Mouse (Mus musculus) midbrain, embryonic 11.5 days (tissue): Measurements from ENCODE around the gene Arpp21. TPM values are rescaled to one million over a fixed set of nuclear protein-coding genes. Genes with fewer than 3 reads are reported as not detected.

Source experiments
- ATAC-seq: fragments of 200-750 bp; cut with Nextera tagmentation; 2 replicates; pipeline ENCODE4 v1.8.0; 2017; ENCODE audit warnings: moderate TSS enrichment, moderate library complexity; ENCODE audit not compliant: low FRiP score
- DNase-seq: peaks from one replicate; pipeline ENCODE4 v3.0.0; 2015; ENCODE audit warnings: low spot score; ENCODE audit errors: missing footprints
- H3K27ac ChIP-seq: fragments of 300-500 bp; sonication (generic); 2 replicates; pipeline ENCODE4 v1.5.1; 2014; ENCODE audit warnings: low read depth, low read length
- H3K27me3 ChIP-seq: fragments of 300-500 bp; sonication (generic); 2 replicates; pipeline ENCODE4 v1.6.1; 2014; ENCODE audit warnings: mild to moderate bottlenecking, low read length, moderate library complexity, mixed read lengths; ENCODE audit not compliant: control insufficient read depth, insufficient read depth
- H3K36me3 ChIP-seq: fragments of 300-500 bp; sonication (generic); 2 replicates; pipeline ENCODE4 v1.6.1; 2014; ENCODE audit warnings: mild to moderate bottlenecking, low read length, moderate library complexity, mixed read lengths; ENCODE audit not compliant: control insufficient read depth, insufficient read depth
- H3K4me1 ChIP-seq: fragments of 300-500 bp; sonication (generic); 2 replicates; pipeline ENCODE4 v1.6.1; 2014; ENCODE audit warnings: low read length; ENCODE audit not compliant: control insufficient read depth, insufficient read depth
- H3K4me2 ChIP-seq: fragments of 300-500 bp; sonication (generic); 2 replicates; pipeline ENCODE4 v1.6.1; 2014; ENCODE audit warnings: mild to moderate bottlenecking, moderate library complexity
- H3K4me3 ChIP-seq: fragments of 300-500 bp; sonication (generic); 2 replicates; pipeline ENCODE4 v1.5.1; 2014; ENCODE audit warnings: low read depth, low read length
- H3K9ac ChIP-seq: fragments of 300-500 bp; sonication (generic); 2 replicates; pipeline ENCODE4 v1.6.1; 2014; ENCODE audit warnings: low read length
- H3K9me3 ChIP-seq: fragments of 300-500 bp; sonication (generic); 2 replicates; pipeline ENCODE4 v1.6.1; 2016; ENCODE audit warnings: low read length; ENCODE audit not compliant: control insufficient read depth
- WGBS: fragments of 180-500 bp; shearing (Covaris S2); extraction: QIAGEN DNeasy Blood & Tissue Kit; methylation state at CpG from one replicate; pipeline ENCODE4 v1.1.7; 2014; 5-methylcytosine and 5-hydroxymethylcytosine counted together
- polyA plus RNA-seq: library from polyadenylated mRNA; unstranded; fragments of >200 nt; fragmentation: Nextera tagmentation; extraction: Ambion mirVana; gene quantifications from 2 replicates; pipeline ENCODE4 v1.2.1, GENCODE M21; 2014

Gene Arpp21
- polyA plus RNA-seq, 1 experiment from 2014 or later: 2.4 TPM

DNA sequence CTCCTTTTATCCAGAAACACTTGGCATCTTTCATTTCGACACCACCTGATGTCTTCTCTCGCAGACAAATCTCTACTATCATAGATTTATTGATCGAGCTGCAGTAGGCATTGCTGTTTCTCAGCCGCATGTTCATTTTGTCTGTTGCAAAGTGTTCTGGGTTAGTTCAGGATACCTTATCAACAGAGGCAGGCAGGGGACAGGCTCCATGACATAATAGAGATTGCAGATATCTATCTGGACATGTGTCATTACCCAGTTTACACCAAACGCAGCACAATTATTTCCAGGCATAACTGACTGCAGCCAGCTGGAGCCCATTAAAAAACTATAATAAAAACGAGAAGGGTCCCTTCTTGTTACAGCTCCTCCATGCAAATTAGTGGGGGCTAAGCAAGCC lies 59.4 kb downstream of the Arpp21 start:
- WGBS: 81% methylated on average over 6 of the region's 6 CpGs

DNA sequence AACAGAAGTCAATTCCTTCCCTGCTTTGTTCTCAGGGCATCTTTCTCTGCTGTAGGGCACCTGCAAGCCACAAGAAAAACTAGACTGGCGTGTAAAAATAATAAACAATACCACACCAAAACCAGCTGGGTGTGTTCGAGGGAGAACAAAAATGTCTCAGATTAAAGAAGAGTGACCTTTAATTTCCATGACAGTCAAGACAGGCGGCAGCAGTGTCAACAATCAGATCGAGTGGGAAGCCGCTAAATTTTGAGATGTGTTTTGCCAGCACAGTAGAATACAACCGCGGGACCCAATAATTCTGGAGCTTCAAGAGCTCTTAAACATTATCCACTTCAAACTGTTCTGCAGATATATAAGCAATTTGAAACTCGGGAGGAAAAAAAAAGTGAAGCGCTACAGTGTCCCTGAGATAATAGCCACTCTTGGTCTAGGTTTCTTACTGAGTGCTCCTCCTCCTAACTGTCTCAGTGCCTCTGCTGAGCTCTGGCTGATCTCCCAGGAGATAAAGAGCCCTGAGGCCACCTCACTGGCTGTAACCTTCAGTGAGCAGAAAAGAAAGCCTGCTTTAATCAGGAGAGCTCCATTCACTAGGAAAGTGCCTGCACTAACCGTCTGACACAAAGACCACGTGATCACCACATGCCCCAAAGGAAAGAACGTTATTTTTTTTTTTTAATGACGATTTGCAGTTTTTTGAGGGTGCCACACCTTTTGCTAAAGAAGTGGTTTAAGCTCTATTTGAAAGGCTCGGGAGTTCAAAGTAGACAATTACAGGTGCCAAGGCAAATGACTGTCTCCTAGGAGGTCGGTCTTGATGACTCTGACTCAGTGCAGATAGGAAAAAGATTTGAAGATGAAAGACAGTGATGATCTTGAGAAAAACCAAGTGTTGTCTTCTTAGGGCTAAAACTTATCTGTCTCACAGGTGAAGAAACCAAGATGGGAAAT lies 61.1 kb downstream of the Arpp21 start:
- Histone ChIP-seq H3K4me2 (peak overlapping the region; percentile 22), H3K9ac (no peak overlapping the region; the same call in 1 of the 2 replicates), H3K27ac (no peak overlapping the region), H3K36me3 (no peaks in the 10 kb centered on the region), H3K4me3 (no peak overlapping the region), H3K27me3 (no peaks in the 10 kb centered on the region), H3K9me3 (no peaks in the 10 kb centered on the region), H3K4me1 (peaks cover 8% of the 10 kb centered on the region)
- 19% methylated on average over 15 of the region's 15 CpGs for WGBS
- DNase-seq (peak; percentile 88), ATAC-seq (peak; percentile 74)

More for the DNA sequence above, 59.4 kb downstream of the Arpp21 start:
- ATAC-seq (0 out of 2 replicates have a peak, but pooled peaks have one; percentile 25), DNase-seq (no peak)
- no peak overlapping the region for H3K4me3 ChIP-seq
- no peaks in the 10 kb centered on the region for H3K9me3 ChIP-seq
- no peak overlapping the region for H3K4me2 ChIP-seq
- H3K4me1 ChIP-seq: peaks cover 8% of the 10 kb centered on the region
- H3K36me3 ChIP-seq: no peaks in the 10 kb centered on the region
- H3K27ac ChIP-seq: no peak overlapping the region
- H3K27me3 ChIP-seq: no peaks in the 10 kb centered on the region
- H3K9ac ChIP-seq: no peak overlapping the region

DNA sequence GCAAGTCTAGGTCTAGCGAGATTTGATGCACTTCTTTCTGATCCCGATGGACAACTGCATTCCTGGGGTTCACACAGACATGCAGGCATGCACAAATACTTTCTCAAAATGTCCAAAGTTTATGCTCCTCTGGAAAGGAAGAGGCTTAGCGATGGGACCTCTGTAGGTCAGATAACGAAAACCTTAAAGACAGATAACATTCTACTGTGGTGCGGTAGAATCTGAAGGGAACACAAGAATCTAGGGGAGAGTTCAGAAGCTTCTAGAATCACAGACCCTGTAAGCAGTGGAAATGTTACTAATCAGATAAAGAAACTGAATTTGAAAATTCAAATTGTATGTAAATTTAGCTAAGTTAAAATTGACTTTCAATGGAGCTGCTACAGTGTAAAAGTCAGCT lies 62.0 kb downstream of the Arpp21 start:
- Histone ChIP-seq H3K4me1 (peaks cover 8% of the 10 kb centered on the region), H3K27me3 (no peaks in the 10 kb centered on the region), H3K4me3 (no peak overlapping the region), H3K36me3 (no peaks in the 10 kb centered on the region), H3K9me3 (no peaks in the 10 kb centered on the region), H3K9ac (no peak overlapping the region), H3K27ac (no peak overlapping the region), H3K4me2 (no peak overlapping the region)
- no peak for ATAC-seq
- 92% methylated on average over 5 of the region's 5 CpGs for WGBS
- no peak for DNase-seq

DNA sequence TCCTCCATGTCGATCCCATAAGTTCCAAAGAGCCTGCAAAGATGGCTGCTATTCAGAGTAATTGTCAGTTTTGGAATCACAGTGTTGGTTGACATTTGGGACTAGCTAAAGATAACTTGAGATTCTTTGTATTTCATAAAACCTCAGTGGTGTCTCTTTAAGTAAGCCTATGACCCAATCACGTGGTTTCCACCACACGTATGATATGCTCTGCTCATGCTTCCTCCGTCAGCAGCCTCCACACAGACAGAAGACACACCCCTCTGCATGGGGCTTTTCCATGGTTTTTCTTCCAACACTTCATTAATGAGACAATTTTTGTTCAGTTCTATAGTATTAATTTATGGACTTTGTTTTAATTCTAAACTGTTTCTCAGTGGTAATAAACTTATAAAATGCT lies 71.1 kb downstream of the Arpp21 start:
- Histone ChIP-seq H3K9me3 (no peaks in the 10 kb centered on the region), H3K4me2 (no peak overlapping the region), H3K36me3 (no peaks in the 10 kb centered on the region), H3K27me3 (no peaks in the 10 kb centered on the region), H3K27ac (no peak overlapping the region), H3K4me3 (no peak overlapping the region), H3K4me1 (no peaks in the 10 kb centered on the region), H3K9ac (no peak overlapping the region)
- no peak for DNase-seq
- ATAC-seq: no peak
- 85% methylated on average over 4 of the region's 4 CpGs for WGBS

DNA sequence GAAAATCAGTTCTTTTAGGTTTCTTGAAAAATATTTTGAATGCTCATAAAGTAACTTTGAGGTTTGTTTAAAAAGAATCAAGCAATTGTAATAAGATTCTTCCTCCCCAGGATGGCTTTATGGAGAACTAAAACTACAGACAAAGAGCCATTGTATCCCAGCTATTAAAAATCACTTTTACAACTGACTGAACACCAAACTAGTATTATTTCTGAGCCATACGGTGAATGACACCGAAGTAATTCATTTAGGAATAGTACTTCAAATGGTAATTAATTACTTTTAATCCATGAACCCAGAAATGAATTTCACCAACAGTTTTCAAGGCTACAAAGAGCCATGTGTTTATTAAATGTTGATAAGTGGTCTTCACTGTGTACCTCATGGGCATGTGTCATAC lies 74.8 kb downstream of the Arpp21 start:
- Histone ChIP-seq H3K4me1 (no peaks in the 10 kb centered on the region), H3K27ac (no peak overlapping the region), H3K36me3 (no peaks in the 10 kb centered on the region), H3K4me3 (no peak overlapping the region), H3K27me3 (no peaks in the 10 kb centered on the region), H3K9ac (no peak overlapping the region), H3K4me2 (no peak overlapping the region), H3K9me3 (no peaks in the 10 kb centered on the region)
- WGBS: 61% methylated on average over 2 of the region's 2 CpGs
- ATAC-seq (no peak), DNase-seq (no peak)

DNA sequence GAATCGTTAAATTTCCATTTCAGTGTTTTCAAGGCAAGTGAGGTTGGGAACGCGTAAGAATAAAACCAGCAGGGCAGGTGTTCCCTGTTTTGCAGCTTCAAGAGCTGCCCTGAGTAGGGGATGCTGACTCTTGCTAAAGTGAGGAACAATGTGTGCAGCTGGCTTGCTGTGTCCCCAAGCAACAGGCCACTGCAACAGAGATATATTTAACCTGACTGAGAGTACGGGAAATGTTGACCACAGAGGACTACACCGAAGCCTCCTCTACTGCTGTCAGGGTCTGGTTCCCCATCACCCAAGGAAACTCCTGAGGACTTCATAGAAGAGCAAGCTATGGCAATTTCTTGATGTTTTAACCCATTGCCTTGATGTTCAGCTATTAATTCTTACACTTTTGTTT lies 81.8 kb downstream of the Arpp21 start:
- no peak overlapping the region for H3K9ac ChIP-seq
- no peak overlapping the region for H3K4me2 ChIP-seq
- no peaks in the 10 kb centered on the region for H3K9me3 ChIP-seq
- no peak overlapping the region for H3K27ac ChIP-seq
- WGBS: 93% methylated on average over 5 of the region's 5 CpGs
- DNase-seq (no peak), ATAC-seq (no peak)
- no peaks in the 10 kb centered on the region for H3K27me3 ChIP-seq
- H3K4me1 ChIP-seq: no peaks in the 10 kb centered on the region
- H3K36me3 ChIP-seq: no peaks in the 10 kb centered on the region
- H3K4me3 ChIP-seq: no peak overlapping the region

DNA sequence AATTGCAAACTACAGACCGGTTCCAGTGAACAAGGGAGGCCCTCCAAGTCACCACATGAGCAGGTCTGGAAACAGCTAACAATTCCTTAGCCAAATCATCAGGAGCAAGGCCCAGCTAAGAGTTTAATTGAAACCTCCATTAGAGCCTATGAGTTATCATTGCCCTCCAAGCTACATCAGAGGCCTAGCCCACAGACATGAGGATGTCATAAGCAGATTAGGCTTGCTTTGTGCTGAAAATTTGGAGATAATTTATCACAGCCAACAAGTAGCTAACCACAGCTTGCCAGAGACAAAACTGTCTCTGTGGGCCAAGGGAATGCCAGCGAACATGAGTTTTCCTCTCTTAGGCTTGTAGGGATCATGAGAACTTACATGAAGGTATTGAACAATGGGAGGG lies 83.0 kb downstream of the Arpp21 start:
- 92% methylated on average over 2 of the region's 2 CpGs for WGBS
- Histone ChIP-seq H3K9me3 (no peaks in the 10 kb centered on the region), H3K27ac (no peak overlapping the region), H3K27me3 (no peaks in the 10 kb centered on the region), H3K36me3 (no peaks in the 10 kb centered on the region), H3K9ac (no peak overlapping the region), H3K4me3 (no peak overlapping the region), H3K4me1 (no peaks in the 10 kb centered on the region), H3K4me2 (no peak overlapping the region)
- DNase-seq (no peak), ATAC-seq (no peak)

DNA sequence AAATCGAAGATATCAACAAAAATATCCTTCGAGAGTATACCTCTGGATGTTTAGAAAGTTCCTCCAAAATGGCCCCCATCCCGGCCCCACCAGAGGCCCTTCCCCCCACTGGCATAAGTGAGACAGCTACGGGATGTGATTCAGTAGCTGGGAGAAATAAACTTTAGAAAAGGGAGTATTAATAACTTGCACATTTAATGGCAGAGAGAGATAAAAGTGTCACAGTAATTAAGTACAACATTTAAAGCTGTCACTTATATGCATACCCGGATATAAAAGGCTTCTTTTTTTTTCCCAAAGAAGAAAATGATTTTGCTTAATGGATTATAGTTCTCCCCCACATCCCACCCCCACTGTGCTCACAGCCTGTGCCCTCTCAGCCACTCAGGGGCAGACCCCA lies 84.6 kb downstream of the Arpp21 start:
- 85% methylated on average over 5 of the region's 5 CpGs for WGBS
- no peak for ATAC-seq

DNA sequence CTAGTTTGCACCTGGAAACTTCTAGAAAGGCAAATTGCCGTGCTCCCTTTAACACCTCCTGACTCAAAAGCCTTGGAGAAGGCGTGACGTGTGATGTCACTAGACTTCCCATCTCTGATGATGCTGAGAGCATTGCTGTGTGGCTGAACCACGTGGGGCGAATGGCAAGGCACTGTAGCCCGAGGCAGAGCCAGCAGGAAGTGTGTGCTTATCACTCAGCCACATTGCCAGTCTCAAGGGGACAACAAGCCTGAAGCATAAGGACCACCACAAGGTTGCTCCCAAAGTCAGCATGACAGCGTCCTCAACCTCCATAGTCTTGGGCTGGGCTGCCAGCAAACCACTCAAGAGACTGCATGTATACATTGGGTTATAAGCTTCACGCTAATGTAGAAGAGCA lies 95.1 kb downstream of the Arpp21 start:
- ATAC-seq (no peak), DNase-seq (no peak)
- H3K9ac ChIP-seq: no peak overlapping the region
- no peak overlapping the region for H3K27ac ChIP-seq
- no peaks in the 10 kb centered on the region for H3K27me3 ChIP-seq
- H3K4me3 ChIP-seq: no peak overlapping the region
- H3K36me3 ChIP-seq: no peaks in the 10 kb centered on the region
- 83% methylated on average over 8 of the region's 8 CpGs for WGBS
- no peaks in the 10 kb centered on the region for H3K4me1 ChIP-seq
- H3K9me3 ChIP-seq: no peaks in the 10 kb centered on the region
- no peak overlapping the region for H3K4me2 ChIP-seq

More for the DNA sequence above, 84.6 kb downstream of the Arpp21 start:
- H3K9ac ChIP-seq: no peak overlapping the region
- no peaks in the 10 kb centered on the region for H3K27me3 ChIP-seq
- H3K9me3 ChIP-seq: no peaks in the 10 kb centered on the region
- H3K4me1 ChIP-seq: no peaks in the 10 kb centered on the region
- no peak overlapping the region for H3K27ac ChIP-seq
- DNase-seq: no peak
- no peak overlapping the region for H3K4me3 ChIP-seq
- no peak overlapping the region for H3K4me2 ChIP-seq
- no peaks in the 10 kb centered on the region for H3K36me3 ChIP-seq
